Comparison of ENCODE assay signal across 8 mouse cellular contexts in the genomic region with DNA sequence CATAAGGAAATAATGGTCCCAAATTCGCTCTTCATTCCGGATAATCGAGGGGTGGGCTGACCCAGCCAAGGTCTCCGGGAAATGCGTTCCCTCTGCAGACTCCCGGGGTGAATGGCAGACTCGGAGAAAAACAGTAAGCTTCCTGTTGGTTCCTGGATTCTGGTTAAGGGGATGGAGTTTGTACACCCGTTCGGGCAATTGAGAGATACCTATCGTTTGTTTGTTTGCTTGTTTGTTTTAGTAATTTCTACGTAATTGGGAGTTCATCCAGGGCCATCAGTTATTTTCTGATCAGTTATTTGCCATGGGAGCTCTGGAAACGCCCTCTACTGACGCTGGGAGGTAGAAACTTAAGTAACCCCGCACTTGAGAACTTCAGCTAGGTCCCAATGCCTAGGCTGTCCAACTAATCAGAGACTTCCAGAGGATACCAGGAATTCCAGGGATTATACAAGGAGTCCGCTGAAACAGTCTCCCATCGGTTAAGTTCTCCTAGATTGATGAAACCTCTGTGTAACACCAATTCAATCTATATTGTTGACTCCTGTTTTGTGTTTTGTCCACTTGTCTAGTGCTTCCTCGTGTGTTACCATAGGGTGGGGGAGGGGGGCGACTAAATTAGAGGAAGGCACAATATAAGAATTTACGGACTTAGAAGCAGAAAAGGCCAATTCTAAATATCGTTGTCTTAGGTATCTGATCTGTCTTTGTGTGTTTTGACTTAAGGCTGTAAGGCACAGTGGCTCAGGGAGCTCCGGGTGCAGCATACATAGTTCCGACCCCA. TPM values are rescaled to one million over a fixed set of nuclear protein-coding genes. Genes with fewer than 3 reads are reported as not detected.
DNase-seq lines count a peak whose midpoint lies in the region; ATAC-seq and TF ChIP-seq lines count a peak whose summit lies in the region.

No protein-coding gene starts in this region.

- H3K9ac ChIP-seq in liver, postnatal 0 days (replicated peaks): peak overlapping the region; percentile 58
- no peak overlapping the region; the same call in 1 of the 2 replicates for H3K9ac ChIP-seq in neural tube, embryonic 14.5 days (replicated peaks; ENCODE audit: low read depth, low read length)

- peak overlapping the region; percentile 96 for H3K4me2 ChIP-seq in liver, postnatal 0 days (ENCODE audit: low read depth, low read length)
- H3K4me2 ChIP-seq in neural tube, embryonic 14.5 days (ENCODE audit: low read depth, low read length): peak overlapping the region; percentile 89

- H3K27me3 ChIP-seq in liver, postnatal 0 days (ENCODE audit: insufficient read depth, low read length): no peaks in the 10 kb centered on the region
- H3K27me3 ChIP-seq in neural tube, embryonic 14.5 days (ENCODE audit: control insufficient read depth, insufficient read depth, low read length): no peaks in the 10 kb centered on the region
- H3K27me3 ChIP-seq in testis, adult 2 months (ENCODE audit: control insufficient read depth, insufficient read depth, low read length): no peaks in the 10 kb centered on the region

- H3K27ac ChIP-seq in liver, postnatal 0 days (ENCODE audit: low read depth): 0 out of 2 replicates have a peak overlapping the region, but pooled peaks have one; percentile 81
- no peak overlapping the region for H3K27ac ChIP-seq in neural tube, embryonic 14.5 days (ENCODE audit: low read depth, low read length)
- H3K27ac ChIP-seq in testis, adult 2 months (ENCODE audit: control insufficient read depth, insufficient read depth, low read depth, low read length): no peak overlapping the region

- no peaks in the 10 kb centered on the region for H3K9me3 ChIP-seq in liver, postnatal 0 days (ENCODE audit: low read length)
- H3K9me3 ChIP-seq in neural tube, embryonic 14.5 days (ENCODE audit: control insufficient read depth, low read length): no peaks in the 10 kb centered on the region

- 0 out of 2 replicates have a peak, but pooled peaks cover 3% of the 10 kb centered on the region for H3K4me1 ChIP-seq in liver, postnatal 0 days (ENCODE audit: insufficient read depth)
- H3K4me1 ChIP-seq in neural tube, embryonic 14.5 days (ENCODE audit: control insufficient read depth, insufficient read depth, low read length): no peaks in the 10 kb centered on the region
- peaks cover 4% of the 10 kb centered on the region for H3K4me1 ChIP-seq in testis, adult 2 months (ENCODE audit: control insufficient read depth, insufficient read depth, low read length)

- peak; percentile 66 for DNase-seq in CD4-positive helper T cell, adult 2 months (ENCODE audit: low read depth, low spot score)
- peak; percentile 63 to 77 for DNase-seq in adrenal gland, postnatal 36 days
- peak; percentile 26 for DNase-seq in fibroblast of lung, adult 2 months (ENCODE audit: low read depth)
- DNase-seq in heart, postnatal 10 days: peak; percentile 72 to 76
- peak; percentile 67 to 77 for DNase-seq in kidney, postnatal 4 days
- DNase-seq in liver, postnatal 0 days: peak; percentile 32

- WGBS in liver, postnatal 0 days (ENCODE audit: insufficient replicate concordance): 13% methylated on average over 22 of the region's 22 CpGs
- 20% methylated on average over 22 of the region's 22 CpGs for WGBS in neural tube, embryonic 14.5 days

- no peak for TF ChIP-seq EP300 in liver, postnatal 0 days (IDR thresholded peaks at IDR 0.05; ENCODE audit: low read depth)

- H3K4me3 ChIP-seq in liver, postnatal 0 days (ENCODE audit: low read depth, low read length): peak overlapping the region; percentile 67
- H3K4me3 ChIP-seq in neural tube, embryonic 14.5 days (ENCODE audit: low read depth, low read length): peak overlapping the region; percentile 64
- H3K4me3 ChIP-seq in testis, adult 2 months (ENCODE audit: control insufficient read depth, low read depth, low read length): peak overlapping the region; percentile 96

- no peaks in the 10 kb centered on the region for H3K36me3 ChIP-seq in liver, postnatal 0 days (replicated peaks; ENCODE audit: insufficient read depth, low read length)
- no peaks in the 10 kb centered on the region for H3K36me3 ChIP-seq in neural tube, embryonic 14.5 days (ENCODE audit: control insufficient read depth, insufficient read depth, low read length)
- H3K36me3 ChIP-seq in testis, adult 2 months (ENCODE audit: control insufficient read depth, insufficient read depth, low read length): no peaks in the 10 kb centered on the region

- no peak for TF ChIP-seq POLR2A in testis, adult 2 months (IDR thresholded peaks at IDR 0.05; ENCODE audit: control insufficient read depth, low read depth, low read length)

- TF ChIP-seq CTCF in liver, postnatal 0 days (IDR thresholded peaks at IDR 0.05; ENCODE audit: low read depth): peak; percentile 56
- TF ChIP-seq CTCF in testis, adult 2 months (IDR thresholded peaks at IDR 0.05; ENCODE audit: control insufficient read depth, insufficient read depth, insufficient replicate concordance, low read depth, low read length): no peak

- peak; percentile 16; the same call in 1 of the 2 replicates for ATAC-seq in liver, postnatal 0 days
- ATAC-seq in neural tube, embryonic 14.5 days (ENCODE audit: low read depth): peak; percentile 16

- intact Hi-C loops in heart, postnatal 10 days (cut with DNase I): loop anchor here (1.0 kb wide), 2 partner anchors 8 to 97 kb away; no protein-coding TSS in a partner anchor

RNA-seq across cellular contexts. Expression of a gene that starts 0.7 kb away (rescaled TPM):
- total RNA-seq in adrenal gland, postnatal 36 days (2021): 10 to 100 TPM in 1 of 2 experiments, 1 to 10 TPM in 1; 6.8 to 10.3 TPM
- 1 to 10 TPM; 6.7 to 7.5 TPM for total RNA-seq in heart, postnatal 10 days (2021)
- 2.3 and 2.8 TPM in 2 replicates for polyA plus RNA-seq in liver, postnatal 0 days (2015; fragmentation: Nextera tagmentation; extraction: Ambion mirVana)
- 4.9 and 6.0 TPM in 2 replicates for polyA plus RNA-seq in neural tube, embryonic 14.5 days (2014; fragmentation: Nextera tagmentation; extraction: Ambion mirVana)
- 1.0 and 1.2 TPM in 2 replicates for polyA plus RNA-seq in testis, adult 2 months (2012; rRNA removed)

RNA-seq across cellular contexts. Expression of a gene that starts 1.1 kb away (rescaled TPM):
- total RNA-seq in adrenal gland, postnatal 36 days (2021): not detected
- total RNA-seq in heart, postnatal 10 days (2021): under 1 TPM; 0.07 to 0.17 TPM
- not detected in 2 replicates for polyA plus RNA-seq in liver, postnatal 0 days (2015; fragmentation: Nextera tagmentation; extraction: Ambion mirVana)
- 0.21 and 0.23 TPM in 2 replicates for polyA plus RNA-seq in neural tube, embryonic 14.5 days (2014; fragmentation: Nextera tagmentation; extraction: Ambion mirVana)
- 0.12 and 0.23 TPM in 2 replicates for polyA plus RNA-seq in testis, adult 2 months (2012; rRNA removed)

RNA-seq across cellular contexts. Expression of a gene that starts 51.8 kb away (rescaled TPM):
- under 1 TPM; 0.30 to 0.40 TPM for total RNA-seq in adrenal gland, postnatal 36 days (2021)
- under 1 TPM; 0.10 to 0.20 TPM for total RNA-seq in heart, postnatal 10 days (2021)
- 0.01 and 0.02 TPM in 2 replicates for polyA plus RNA-seq in liver, postnatal 0 days (2015; fragmentation: Nextera tagmentation; extraction: Ambion mirVana)
- 0.70 and 0.82 TPM in 2 replicates for polyA plus RNA-seq in neural tube, embryonic 14.5 days (2014; fragmentation: Nextera tagmentation; extraction: Ambion mirVana)
- 0.04 and 0.10 TPM in 2 replicates for polyA plus RNA-seq in testis, adult 2 months (2012; rRNA removed)
